Mouse (Mus musculus): Measurements from ENCODE around the gene Snd1. TPM values are rescaled to one million over a fixed set of nuclear protein-coding genes. Genes with fewer than 3 reads are reported as not detected.

The Snd1 gene
- polyA plus RNA-seq, 1 experiment from 2014 or later: 34.9 TPM

DNA sequence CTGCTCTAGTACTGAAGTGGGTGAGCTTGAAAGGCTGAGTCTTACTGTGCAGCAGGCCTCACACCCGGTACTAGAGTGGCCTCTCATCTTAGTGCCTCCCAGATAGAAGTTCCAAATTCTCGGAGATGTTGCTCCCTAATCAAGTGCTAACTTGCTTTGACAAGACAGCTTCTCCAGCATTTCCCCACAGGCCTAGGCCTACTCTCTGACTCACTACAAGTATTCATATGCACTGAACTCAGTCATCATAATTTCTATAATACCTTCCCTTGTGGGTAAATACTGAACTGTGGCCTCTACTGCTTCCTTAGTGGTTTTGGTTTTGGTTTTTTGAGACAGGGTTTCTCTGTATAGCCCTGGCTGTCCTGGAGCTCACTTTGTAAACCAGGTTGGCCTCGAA lies 348.4 kb downstream of the Snd1 start:
- 85% methylated on average over 3 of the region's 3 CpGs for WGBS (ENCODE audit: insufficient replicate concordance)
- no peak for ATAC-seq
- DNase-seq: no peak
- Histone ChIP-seq H3K27me3 (ENCODE audit: insufficient read depth, low read length) (no peaks in the 10 kb centered on the region), H3K9ac (replicated peaks) (no peak overlapping the region), H3K4me2 (ENCODE audit: low read depth, low read length) (no peak overlapping the region), H3K9me3 (ENCODE audit: low read length) (no peaks in the 10 kb centered on the region), H3K4me3 (ENCODE audit: low read depth, low read length) (no peak overlapping the region), H3K27ac (ENCODE audit: low read depth) (no peak overlapping the region), H3K4me1 (ENCODE audit: insufficient read depth) (no peaks in the 10 kb centered on the region), H3K36me3 (replicated peaks; ENCODE audit: insufficient read depth, low read length) (no peaks in the 10 kb centered on the region)
- TF ChIP-seq EP300 (IDR thresholded peaks at IDR 0.05; ENCODE audit: low read depth) (no peak), CTCF (IDR thresholded peaks at IDR 0.05; ENCODE audit: low read depth) (no peak)

- no peak overlapping the region for H3K27ac ChIP-seq (ENCODE audit: low read depth)
- H3K27me3 ChIP-seq (ENCODE audit: insufficient read depth, low read length): no peaks in the 10 kb centered on the region
- ATAC-seq (no peak), DNase-seq (no peak)
- TF ChIP-seq EP300 (IDR thresholded peaks at IDR 0.05; ENCODE audit: low read depth) (no peak), CTCF (IDR thresholded peaks at IDR 0.05; ENCODE audit: low read depth) (no peak)
- no peaks in the 10 kb centered on the region for H3K36me3 ChIP-seq (replicated peaks; ENCODE audit: insufficient read depth, low read length)
- WGBS (ENCODE audit: insufficient replicate concordance): 82% methylated on average over 5 of the region's 5 CpGs
- no peaks in the 10 kb centered on the region for H3K9me3 ChIP-seq (ENCODE audit: low read length)
- H3K4me1 ChIP-seq (ENCODE audit: insufficient read depth): no peaks in the 10 kb centered on the region
- H3K9ac ChIP-seq (replicated peaks): no peak overlapping the region
- H3K4me3 ChIP-seq (ENCODE audit: low read depth, low read length): no peak overlapping the region
- no peak overlapping the region for H3K4me2 ChIP-seq (ENCODE audit: low read depth, low read length)
Observed at GRCm38 (mm10) chr6:28823802-28824201, 348.9 kb downstream of the Snd1 start.

DNA sequence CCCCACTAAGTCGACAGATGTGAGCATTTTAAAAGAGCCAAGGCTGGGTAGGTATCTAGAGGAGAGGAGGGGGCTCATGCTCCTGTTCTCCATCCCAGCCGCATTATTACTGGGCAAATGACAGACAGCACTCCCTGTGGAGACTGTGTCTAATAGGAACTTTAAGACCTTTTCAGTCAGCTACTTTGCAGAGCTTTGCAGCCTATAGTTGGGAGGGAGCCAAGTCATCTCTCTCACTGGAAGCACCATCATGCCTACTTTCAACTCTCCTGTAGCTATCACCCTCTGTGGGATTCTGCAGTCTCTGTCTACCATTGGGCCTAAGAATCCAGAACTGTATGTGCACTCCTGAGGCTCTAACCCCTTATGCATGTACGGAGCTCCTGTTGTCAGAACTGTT lies 351.0 kb downstream of the Snd1 start:
- ATAC-seq: no peak
- H3K27me3 ChIP-seq (ENCODE audit: insufficient read depth, low read length): peaks cover 2% of the 10 kb centered on the region; the same call in 1 of the 2 replicates
- no peaks in the 10 kb centered on the region for H3K4me1 ChIP-seq (ENCODE audit: insufficient read depth)
- WGBS (ENCODE audit: insufficient replicate concordance): 81% methylated on average over 3 of the region's 3 CpGs
- no peak overlapping the region for H3K4me2 ChIP-seq (ENCODE audit: low read depth, low read length)
- H3K4me3 ChIP-seq (ENCODE audit: low read depth, low read length): no peak overlapping the region
- DNase-seq: no peak
- H3K9ac ChIP-seq (replicated peaks): no peak overlapping the region
- TF ChIP-seq EP300 (IDR thresholded peaks at IDR 0.05; ENCODE audit: low read depth): no peak
- TF ChIP-seq CTCF (IDR thresholded peaks at IDR 0.05; ENCODE audit: low read depth): no peak
- no peak overlapping the region for H3K27ac ChIP-seq (ENCODE audit: low read depth)
- no peaks in the 10 kb centered on the region for H3K36me3 ChIP-seq (replicated peaks; ENCODE audit: insufficient read depth, low read length)
- no peaks in the 10 kb centered on the region for H3K9me3 ChIP-seq (ENCODE audit: low read length)

GRCm38 (mm10) chr6:28826689-28827389 lies 351.9 kb downstream of the Snd1 start:
- TF ChIP-seq CTCF (IDR thresholded peaks at IDR 0.05; ENCODE audit: low read depth): no peak
- no peak for TF ChIP-seq EP300 (IDR thresholded peaks at IDR 0.05; ENCODE audit: low read depth)
- Histone ChIP-seq H3K36me3 (replicated peaks; ENCODE audit: insufficient read depth, low read length) (no peaks in the 10 kb centered on the region), H3K27ac (ENCODE audit: low read depth) (no peak overlapping the region), H3K4me2 (ENCODE audit: low read depth, low read length) (no peak overlapping the region), H3K9ac (replicated peaks) (no peak overlapping the region), H3K9me3 (ENCODE audit: low read length) (no peaks in the 10 kb centered on the region), H3K4me1 (ENCODE audit: insufficient read depth) (0 out of 2 replicates have a peak, but pooled peaks cover 5% of the 10 kb centered on the region), H3K27me3 (ENCODE audit: insufficient read depth, low read length) (peaks cover 10% of the 10 kb centered on the region), H3K4me3 (ENCODE audit: low read depth, low read length) (no peak overlapping the region)
- no peak for ATAC-seq
- DNase-seq: no peak
- 69% methylated on average over 9 of the region's 9 CpGs for whole genome bisulfite sequencing (ENCODE audit: insufficient replicate concordance)

GRCm38 (mm10) chr6:28827565-28827964 lies 352.6 kb downstream of the Snd1 start:
- no peak overlapping the region for H3K4me2 ChIP-seq (ENCODE audit: low read depth, low read length)
- no peak overlapping the region for H3K4me3 ChIP-seq (ENCODE audit: low read depth, low read length)
- no peak for ATAC-seq
- H3K27ac ChIP-seq (ENCODE audit: low read depth): no peak overlapping the region
- H3K27me3 ChIP-seq (ENCODE audit: insufficient read depth, low read length): peaks cover 16% of the 10 kb centered on the region
- H3K9ac ChIP-seq (replicated peaks): no peak overlapping the region
- WGBS (ENCODE audit: insufficient replicate concordance): 79% methylated on average over 3 of the region's 3 CpGs
- no peak for TF ChIP-seq EP300 (IDR thresholded peaks at IDR 0.05; ENCODE audit: low read depth)
- no peak for TF ChIP-seq CTCF (IDR thresholded peaks at IDR 0.05; ENCODE audit: low read depth)
- H3K9me3 ChIP-seq (ENCODE audit: low read length): no peaks in the 10 kb centered on the region
- H3K36me3 ChIP-seq (replicated peaks; ENCODE audit: insufficient read depth, low read length): no peaks in the 10 kb centered on the region
- H3K4me1 ChIP-seq (ENCODE audit: insufficient read depth): 0 out of 2 replicates have a peak, but pooled peaks cover 5% of the 10 kb centered on the region
- no peak for DNase-seq

GRCm38 (mm10) chr6:28828593-28828992 lies 353.7 kb downstream of the Snd1 start:
- WGBS (ENCODE audit: insufficient replicate concordance): 68% methylated on average over 6 of the region's 6 CpGs
- DNase-seq (no peak), ATAC-seq (no peak)
- Histone ChIP-seq H3K36me3 (replicated peaks; ENCODE audit: insufficient read depth, low read length) (no peaks in the 10 kb centered on the region), H3K27me3 (ENCODE audit: insufficient read depth, low read length) (peaks cover 26% of the 10 kb centered on the region), H3K4me2 (ENCODE audit: low read depth, low read length) (no peak overlapping the region), H3K9ac (replicated peaks) (no peak overlapping the region), H3K27ac (ENCODE audit: low read depth) (no peak overlapping the region), H3K4me1 (ENCODE audit: insufficient read depth) (0 out of 2 replicates have a peak, but pooled peaks cover 8% of the 10 kb centered on the region), H3K4me3 (ENCODE audit: low read depth, low read length) (no peak overlapping the region), H3K9me3 (ENCODE audit: low read length) (no peaks in the 10 kb centered on the region)
- TF ChIP-seq EP300 (IDR thresholded peaks at IDR 0.05; ENCODE audit: low read depth): no peak
- TF ChIP-seq CTCF (IDR thresholded peaks at IDR 0.05; ENCODE audit: low read depth): no peak

Data from liver, postnatal 0 days (tissue).